Mouse (Mus musculus): ENCODE results near the gene Rdh7.
"Not testable (repeated sequence)": the region's sequence is repeated elsewhere in the genome, so short reads cannot be mapped to it uniquely, and the experiment has no call there.

- not testable (repeated sequence) for TF ChIP-seq CTCF (IDR thresholded peaks at IDR 0.05; ENCODE audit: control insufficient read depth, insufficient read depth, insufficient read length); USF1 (IDR thresholded peaks at IDR 0.05; ENCODE audit: low read depth); MAX (IDR thresholded peaks at IDR 0.05); MYOD1 (IDR thresholded peaks at IDR 0.05; ENCODE audit: control insufficient read depth, insufficient read length, low read depth); CEBPB (IDR thresholded peaks at IDR 0.05; ENCODE audit: low read depth)
Observed at GRCm38 (mm10) chr10:127837793-127838192, 50.8 kb downstream of the Rdh7 start.

All from C2C12 (cell line).